Mouse (Mus musculus) T-cell, adult 2 months (primary cell): ENCODE data around the gene Slc43a3.

Source experiments
- DNase-seq: peaks from one replicate; pipeline ENCODE4 v3.0.0; 2022; ENCODE audit warnings: low spot score

Gene Slc43a3

DNA sequence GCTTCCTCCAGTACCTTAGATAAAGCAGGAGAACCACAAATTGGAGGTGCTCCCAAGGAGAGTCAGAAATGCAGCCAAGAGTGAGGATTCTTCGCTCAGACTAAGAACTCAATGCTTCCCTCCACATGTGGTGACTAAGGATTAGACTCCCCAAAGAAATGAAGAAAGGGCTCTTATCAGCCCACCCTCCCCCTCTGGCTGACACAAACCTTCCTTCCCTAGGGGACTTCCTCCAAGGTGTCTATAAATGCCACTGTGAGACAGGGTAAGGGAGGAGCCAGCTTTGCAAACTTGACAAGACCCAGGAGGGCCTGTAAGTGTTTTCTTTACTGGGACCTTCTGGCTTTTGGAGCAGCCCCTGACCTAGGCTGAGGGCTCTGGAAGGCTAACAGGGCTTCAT lies 43.8 kb downstream of the Slc43a3 start, which contains the start of gene Prg2:
TSS of gene Prg2 (plus strand) at position 274 of the 400 bp plus-strand sequence.
- DNase-seq = no peak

DNA sequence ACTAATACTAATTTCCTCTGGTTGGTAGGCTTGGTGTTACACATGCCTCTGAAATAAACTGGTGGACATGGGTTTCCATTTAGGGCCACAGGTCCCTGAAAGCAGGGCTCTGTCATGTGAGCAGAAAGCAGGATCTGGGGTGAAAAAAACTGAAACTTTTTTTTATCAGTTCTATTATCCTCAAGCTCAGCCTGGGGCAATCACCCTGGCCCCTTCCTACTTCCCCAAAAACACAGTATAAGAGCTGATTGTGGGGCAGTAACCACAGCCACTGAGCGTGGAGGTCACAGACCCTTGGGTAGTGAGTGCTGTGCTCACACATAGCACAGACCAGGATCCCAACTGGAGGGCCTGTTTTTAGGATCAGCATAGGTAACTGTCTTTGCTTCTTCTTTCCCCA lies 51.6 kb downstream of the Slc43a3 start, which contains the start of gene Prg3:
TSS of gene Prg3 (plus strand) at position 286 of the 400 bp plus-strand sequence.
- DNase-seq = no peak

DNA sequence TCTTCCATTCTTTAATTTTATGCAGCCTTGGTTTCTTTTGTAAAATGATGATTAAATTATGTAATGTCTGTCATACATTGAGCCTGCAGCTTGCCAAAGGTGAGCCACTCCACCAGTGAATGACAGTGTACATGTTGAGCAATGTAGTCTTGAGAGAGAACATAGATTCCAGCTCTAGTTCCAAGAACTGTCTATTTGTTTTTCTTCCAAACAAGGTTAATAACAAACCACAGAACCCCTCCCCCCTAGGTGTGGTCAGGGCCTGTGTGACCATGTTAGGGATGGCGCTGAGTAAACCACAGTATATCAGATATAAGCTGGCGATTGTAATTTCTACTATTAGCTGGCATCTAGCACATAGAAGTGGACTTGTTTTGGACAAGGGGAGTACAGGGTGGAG lies 60.0 kb downstream of the Slc43a3 start:
- no peak for DNase-seq

DNA sequence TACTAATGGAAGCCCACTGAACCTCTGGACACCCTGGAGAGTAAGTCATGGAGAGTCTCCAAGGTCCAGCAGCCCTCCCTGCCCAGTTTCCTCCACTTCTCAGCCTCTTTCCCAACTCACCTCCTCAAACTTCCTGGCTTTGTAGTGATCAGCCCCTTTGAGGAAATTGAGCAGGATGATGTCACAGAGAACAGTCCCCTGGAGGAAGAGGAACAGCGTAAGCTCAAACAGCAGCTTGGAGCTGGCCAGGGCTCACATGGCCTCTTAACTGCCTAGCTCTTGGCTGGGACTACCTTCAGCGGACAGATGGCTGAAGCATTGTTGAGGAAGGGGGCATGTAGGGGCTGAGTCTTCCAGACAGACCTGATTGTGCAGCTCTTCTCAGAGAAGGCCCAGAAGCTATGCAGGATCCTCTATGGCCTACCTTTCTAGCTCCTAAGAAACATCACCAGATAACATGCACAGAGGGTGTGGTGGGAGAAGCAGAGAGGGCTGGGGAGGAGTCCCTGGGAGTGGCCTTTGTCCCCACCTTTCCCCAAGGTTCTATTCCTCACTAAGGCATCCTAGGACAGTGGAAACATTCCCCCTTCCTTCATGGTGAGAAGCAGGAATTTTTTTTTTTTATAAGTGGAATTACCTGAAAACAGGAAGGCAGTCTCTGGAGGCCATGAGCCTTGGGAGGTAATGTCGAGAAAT lies 63.3 kb downstream of the Slc43a3 start:
- DNase-seq = no peak

DNA sequence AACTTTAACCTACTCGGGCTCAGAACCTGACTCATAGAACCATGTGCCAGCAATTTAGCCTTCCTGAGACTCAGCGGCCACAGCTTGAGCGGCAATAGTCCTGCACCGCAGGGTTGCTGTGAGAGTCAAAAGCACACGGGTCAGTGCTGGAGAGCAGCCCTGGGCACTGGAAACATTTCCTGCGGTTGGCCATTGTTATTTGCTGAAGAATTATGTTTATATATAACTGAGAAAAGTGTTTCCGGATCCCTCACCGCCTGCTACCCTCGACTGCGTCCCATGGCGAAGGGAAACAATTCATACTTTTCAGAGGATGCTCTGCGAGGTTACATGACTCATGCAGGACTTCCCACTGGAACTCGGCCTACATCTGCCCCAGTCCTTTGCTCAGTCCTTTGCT lies 65.1 kb downstream of the Slc43a3 start:
- DNase-seq = no peak

DNA sequence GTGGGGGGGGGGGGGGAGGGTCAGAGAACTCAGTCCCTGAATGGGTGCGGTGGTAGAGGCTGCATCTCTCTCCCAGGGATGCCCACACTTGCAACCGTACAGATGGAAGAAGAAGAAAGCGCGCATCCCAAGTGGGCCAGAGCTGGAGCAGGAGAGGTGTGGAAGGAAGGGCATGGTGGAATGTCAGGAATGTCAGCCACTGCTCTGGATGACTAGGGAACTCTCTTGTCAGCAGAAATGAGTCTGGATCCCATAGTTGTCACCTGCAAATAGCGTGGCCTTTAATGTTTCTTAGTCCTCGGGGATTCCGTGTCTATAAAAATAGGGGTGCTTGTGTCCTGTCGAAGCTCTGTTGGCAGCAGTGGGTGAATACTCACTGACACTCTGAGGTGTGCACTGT lies 66.2 kb downstream of the Slc43a3 start:
- DNase-seq = no peak

DNA sequence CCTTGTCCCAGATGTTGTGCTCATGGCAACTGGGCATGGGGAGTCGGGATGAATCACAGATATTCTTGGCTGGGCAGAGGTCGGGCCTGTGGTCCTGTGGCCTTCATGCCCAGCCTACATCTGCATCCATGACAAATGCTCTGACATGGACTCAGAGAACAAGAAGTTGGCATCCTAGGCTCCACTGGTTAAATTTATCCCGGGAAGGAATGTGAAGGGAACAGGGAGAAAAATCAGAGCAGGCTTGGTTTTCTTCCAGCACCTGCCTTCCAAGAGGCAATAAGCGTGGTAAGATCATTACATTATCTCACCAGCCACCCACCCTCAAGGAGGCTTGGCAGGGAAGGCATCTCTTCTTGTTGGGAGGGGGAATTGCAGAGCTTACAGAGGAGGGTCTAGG lies 68.0 kb downstream of the Slc43a3 start:
- no peak for DNase-seq

DNA sequence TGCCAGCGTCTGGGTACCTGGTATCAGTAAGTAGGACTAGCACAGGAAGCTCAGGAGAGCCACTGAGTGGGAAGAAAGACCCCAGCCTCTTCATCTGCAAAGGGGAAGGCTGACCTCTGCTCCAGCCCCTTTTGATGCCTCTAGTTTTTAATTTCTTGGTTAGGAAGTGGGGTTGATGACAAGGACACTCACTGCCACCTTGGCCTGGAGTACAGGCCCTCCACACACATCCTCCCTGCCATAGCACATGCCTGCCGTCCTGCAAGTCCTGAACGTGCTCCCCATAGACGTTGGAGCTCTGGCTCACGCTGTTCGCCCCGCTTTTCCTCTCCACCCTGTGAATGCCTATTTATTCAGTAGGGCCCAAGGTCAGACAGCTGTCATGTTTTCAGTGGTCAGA lies 70.2 kb downstream of the Slc43a3 start:
- DNase-seq = no peak

DNA sequence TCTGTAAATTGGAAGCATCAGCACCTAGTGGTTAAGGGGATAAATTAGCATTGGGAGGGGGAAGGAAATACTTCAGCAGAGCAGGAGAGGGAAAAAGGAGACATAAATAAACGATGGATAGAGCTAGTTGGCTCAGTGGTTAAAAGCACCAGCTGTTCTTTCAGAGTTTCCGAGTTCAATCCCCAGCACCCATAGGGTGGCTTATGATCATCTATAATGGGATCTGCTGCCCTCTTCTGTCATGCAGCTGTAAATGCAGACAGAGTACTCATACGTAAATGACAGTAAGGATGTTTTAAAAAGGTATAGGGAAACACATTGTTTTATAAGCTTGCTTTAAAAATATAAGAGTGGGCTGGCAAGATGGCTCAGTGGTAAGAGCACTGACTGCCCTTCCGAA lies 71.3 kb downstream of the Slc43a3 start:
- peak; percentile 9 for DNase-seq
